Mouse (Mus musculus) brain, adult 2 months (tissue): ENCODE results near the gene Top2b.
A peak's percentile ranks its signal among the peaks of the same experiment; 100 is the strongest.

Experiments used
- DNase-seq: peaks from one replicate; pipeline ENCODE4 v3.0.0; 2011; ENCODE audit warnings: low read depth, low spot score

Gene Top2b

DNA sequence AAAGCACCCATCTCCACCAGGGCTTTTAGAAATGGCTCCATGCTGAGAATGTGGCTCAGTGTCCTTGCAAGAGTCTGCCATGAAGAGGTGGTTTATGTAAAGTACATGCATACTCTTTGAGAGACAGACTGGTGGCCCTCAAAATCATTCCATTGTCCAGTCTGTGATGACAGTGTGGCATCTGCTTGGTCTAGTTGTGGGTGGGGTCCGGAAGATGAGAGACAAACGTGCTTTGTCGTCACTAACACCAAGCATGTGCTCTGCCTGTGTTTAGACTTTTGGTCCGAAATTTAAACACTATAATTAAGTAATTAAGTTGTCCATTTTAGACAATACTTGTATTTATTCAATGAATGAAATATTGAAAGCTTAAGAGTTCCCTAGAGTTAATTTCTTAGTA is 49.2 kb downstream of the Top2b start:
- no peak for DNase-seq

DNA sequence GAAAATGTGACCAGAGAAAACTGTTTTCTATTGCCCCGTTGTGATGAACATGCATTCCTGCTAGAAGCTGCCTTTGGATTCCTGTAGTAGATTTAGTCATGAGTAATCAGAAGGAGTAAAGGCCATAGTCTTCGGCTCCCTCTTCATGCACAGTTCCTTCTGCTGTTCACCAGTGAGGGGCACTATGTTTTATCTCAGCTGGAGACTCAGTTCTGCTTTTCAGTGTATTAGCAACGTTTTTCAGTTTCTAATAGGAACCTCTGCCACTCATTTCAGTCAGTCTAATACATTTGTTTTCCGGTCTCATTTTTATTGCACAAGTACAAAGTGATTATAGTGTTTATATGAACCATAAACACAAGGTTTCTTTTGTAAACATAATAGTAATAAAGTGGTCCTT is 62.6 kb downstream of the Top2b start:
- DNase-seq: no peak

DNA sequence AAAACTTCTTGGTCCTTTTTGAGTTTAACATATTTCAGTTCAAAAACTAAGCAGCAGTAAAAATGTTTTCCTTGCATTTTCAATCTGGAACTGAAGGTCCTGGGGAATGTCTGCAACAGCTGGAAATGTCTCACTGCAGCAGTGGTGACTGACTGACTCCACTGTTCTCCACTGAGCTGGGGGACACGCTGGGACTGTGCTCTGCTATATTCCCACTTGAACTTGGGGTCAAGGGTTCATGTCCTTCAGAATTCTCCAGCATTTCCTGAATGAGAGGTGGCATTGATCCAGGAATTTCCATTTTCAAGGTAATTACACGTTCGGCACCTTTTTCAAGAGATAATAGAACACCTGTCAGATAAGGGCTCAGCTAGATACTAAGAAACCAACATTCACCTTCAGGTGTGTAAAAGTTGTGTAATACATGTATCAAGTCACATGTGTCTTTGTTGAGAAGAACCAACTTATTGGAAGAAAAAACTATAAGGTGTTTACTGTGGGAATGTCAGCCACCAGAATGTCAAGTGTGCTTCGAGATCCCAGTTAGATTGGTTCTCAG is 67.0 kb downstream of the Top2b start:
- no peak for DNase-seq

DNA sequence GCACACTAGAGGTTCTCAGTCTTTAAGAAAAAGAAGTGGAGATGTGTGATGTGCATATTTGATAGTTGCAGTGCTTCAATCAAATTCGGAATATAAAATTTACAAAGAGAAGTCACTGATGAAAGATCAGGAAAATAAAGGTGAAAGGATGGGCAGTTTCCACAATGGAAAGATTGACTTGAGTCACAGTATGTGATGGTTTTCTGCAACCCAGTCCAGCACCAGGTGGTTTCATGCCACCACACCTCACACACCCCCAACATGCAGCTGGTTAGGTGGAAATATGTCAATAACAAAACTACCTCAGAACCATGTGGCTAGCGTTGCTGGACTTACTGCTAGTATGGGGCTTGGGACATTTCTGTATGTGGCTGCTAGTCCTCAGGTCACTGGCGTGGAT is 67.6 kb downstream of the Top2b start:
- DNase-seq: peak; percentile 9

DNA sequence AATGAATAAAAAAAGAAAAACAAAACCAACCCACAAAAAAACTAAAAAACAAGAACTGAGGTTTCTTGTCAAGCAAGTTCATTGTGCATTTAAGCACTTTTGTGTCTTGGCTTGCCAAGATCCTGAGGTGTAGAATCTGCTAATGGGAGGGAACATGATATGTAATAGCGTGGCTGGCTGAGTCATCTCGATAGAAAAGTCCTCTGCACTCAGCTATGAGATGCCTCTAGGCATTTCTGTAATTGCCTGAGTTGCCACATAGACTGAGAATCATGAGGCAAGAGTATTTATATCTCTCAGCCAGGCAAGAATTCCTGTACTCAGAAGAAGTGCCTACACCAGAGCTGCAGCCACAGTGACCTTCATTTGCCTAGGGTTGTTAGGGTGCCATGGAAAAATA is 68.2 kb downstream of the Top2b start:
- DNase-seq: peak; percentile 90

DNA sequence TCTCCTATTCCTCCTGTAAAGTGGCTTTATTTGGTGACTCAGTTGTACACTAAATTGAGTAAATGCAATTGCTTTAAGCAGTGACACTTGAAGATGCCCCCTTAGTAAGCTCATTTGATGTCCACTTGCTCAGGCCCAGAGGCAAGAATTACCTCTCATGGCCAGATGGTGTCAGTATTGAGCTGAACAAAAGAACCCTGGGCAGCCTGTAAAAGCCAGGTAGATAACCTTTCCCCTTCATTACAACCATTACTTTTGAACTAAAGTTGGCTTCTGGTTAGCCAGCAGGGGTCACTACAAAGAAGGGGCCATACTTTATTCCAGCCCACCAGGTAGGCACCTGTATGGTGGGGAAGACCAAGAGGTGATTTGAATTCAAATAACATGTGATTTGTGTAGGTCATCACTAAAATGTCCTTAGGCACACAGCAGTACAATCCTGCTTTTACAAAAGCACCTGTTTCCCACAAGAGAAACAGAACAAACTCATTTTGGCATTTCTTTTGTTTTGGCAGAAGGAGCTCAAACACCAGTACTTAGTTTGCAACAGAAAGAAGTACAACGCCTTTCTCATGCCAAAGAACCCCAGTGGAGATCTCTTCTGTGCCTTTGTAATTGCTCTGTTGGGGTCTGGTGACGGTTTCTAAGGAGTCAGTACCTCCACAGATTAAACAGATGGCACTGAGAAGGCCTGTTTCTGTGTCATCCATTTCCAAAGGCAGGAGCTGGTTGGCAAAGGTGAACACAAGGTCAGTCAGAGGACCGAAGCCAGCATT is 69.6 kb downstream of the Top2b start:
- DNase-seq: peak; percentile 79

DNA sequence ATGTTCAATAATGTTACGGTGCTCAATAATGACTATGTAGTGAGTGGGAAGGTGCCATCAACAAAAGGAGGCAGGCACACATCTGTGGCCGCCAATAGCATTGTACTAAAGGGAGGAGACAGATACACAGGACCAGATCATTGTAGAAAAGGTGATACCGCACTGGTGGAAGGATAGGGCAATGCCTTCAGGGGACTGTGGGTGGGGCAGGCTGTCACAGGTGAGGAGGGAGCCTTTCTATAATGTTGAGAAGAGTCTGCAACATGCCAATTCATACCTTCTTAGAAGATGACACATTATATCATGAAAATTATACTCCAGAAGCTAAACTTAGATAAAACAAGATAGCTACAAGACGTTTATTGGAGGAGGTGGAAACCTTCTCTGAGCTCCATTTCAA is 72.4 kb downstream of the Top2b start:
- no peak for DNase-seq

DNA sequence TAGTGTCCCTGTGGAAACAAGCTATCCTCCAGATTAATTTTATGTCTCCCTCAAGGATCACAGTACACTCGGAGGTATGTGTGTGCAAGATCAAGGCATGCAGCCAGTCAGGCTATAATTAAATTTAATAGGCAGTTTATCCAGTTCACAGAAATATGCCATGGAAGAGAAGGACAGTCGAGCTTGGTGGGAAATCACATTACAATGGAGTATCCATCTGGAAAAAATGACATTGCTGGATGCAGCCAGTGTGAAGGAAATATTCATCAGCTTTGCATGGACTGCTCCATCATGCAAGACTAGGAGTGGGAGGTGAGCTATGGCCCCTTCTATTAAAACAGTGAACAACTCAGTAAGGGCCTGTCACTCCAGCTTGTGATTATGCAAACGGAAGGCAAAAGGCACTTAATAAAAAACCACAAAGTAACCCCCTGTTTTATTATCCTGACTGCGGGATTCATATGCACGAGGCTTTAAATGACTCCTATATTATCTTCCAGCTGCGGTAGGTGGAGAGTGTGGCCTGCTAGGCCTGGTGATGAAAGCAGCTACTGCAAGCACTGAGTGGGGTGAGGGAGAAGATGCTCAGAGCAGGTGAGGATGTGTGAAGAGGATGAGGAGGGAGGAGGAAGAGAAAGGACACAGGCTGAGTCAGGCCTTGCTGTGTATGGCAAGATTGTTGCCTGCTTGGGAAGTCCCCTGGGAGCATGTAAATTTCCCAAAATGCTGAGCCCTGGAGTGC is 74.6 kb downstream of the Top2b start:
- DNase-seq: no peak

DNA sequence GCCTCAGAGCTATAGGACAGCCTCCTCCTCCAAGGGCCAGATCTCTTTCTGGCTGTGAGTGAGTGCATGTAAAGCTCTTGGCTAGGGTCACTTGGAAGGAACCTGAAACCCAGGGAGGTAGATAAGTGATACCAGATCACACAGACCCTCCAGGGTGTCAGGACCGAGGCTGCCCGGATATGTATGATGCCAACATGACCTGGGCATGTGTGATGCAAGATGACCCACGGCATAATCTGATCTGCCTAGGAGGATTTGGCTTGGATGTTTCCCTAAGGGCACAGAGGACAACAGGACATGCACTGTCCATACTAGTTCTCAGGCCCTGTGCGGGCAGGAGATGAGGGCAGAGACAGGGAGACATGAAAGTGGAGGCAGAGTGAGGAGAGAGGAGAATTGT is 79.9 kb downstream of the Top2b start:
- no peak for DNase-seq

DNA sequence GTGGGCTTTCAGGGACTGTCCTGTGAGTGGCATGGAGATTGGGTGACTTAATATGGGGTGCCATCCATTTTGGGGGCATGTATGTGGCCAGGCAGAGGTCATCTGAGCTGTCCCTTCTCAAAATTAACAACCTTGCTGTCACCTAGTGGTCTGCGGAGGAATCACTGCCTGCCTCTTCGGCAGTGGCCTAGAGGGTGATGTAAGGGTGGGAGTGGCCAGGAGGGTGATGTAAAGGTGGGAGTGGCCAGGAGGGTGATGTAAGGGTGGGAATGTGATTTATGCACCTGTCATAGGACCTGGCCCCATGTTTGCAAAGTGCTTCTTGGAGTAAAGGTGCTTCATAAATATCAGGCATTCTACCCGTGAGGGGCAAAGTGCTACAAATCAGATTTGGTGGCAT is 82.6 kb downstream of the Top2b start:
- DNase-seq: peak; percentile 50

DNA sequence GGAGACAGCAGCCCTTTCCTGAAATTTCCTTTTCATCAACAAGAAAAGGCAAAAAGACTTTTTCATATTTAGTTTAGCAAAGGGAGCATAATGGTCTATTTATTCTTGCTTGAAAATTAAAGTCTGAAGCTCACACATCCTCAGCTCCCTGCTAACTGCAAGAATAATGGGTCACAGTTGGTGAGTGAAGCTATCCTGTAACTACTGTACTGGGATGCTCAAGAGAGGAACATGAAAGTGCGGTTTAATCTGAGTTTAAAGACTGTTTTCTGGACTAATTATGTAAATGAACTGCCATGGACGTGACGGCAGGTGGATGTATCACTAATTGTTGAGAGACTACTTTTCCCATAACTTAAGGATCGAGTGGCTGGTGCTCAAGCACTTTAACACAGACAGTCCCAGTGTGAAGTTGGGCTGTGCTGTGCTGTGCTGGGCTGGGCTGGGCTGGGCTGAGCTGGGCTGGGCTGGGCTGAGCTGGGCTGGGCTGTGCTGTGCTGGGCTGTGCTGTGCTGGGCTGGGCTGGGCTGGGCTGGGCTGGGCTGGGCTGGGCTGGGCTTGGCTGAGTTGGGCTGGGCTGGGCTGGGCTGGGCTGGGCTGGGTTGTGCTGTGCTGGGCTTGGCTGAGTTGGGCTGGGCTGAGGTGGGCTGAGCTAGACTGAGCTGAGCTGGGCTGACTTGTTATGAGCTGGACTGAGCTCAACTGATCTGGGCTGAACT is 83.4 kb downstream of the Top2b start:
- DNase-seq: no peak

DNA sequence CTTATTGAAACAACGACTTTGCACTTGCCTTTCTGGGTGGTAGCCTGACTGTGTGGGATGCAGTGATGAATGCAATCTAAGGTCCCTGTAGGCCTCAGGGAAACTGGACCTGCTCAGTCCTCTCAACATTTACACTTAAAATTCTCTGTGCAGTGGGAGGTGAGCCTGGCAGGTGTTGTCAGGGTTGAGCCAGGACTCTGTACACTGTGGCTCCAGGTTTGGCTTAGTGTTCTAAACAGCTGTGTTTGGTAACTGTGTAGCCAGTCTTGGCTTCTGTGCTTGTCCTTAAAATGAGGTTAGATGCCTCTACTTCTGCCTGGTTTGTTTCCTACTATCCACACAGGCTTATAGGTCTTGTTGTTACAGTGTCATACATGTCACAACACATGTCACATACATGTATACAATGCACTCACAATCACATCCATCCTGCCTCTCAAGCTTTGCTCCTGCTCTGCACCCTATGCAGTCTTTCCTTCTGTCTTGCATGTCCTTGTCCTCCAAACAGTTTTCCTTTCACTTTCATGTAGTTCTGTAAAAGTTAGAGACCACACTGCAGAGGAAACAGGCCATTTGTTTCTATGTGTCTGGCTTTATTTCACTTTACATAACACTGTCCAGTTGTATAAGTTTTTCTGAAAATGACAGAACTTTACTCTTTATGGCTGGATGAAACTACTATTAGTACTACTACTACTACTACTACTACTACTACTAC is 113.8 kb downstream of the Top2b start:
- no peak for DNase-seq

DNA sequence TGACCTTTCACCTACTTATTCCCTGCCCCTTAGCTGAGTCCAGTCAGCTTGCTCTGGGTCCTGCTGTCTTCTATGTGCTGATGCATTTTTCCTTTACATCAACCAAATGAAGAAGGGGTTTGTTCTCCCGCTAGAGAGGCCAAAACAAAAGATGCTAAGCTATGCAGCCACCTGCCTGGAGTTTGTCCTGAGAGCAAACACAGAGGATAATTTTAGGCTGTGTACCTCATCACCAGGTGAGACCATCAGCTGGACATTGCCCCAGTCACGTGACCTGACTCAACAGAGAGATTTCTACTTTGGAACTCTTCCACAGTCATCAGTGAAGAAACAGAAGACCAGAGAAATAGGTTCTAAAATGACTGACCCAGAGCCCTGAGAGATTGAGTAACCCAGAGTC is 114.5 kb downstream of the Top2b start:
- no peak for DNase-seq

DNA sequence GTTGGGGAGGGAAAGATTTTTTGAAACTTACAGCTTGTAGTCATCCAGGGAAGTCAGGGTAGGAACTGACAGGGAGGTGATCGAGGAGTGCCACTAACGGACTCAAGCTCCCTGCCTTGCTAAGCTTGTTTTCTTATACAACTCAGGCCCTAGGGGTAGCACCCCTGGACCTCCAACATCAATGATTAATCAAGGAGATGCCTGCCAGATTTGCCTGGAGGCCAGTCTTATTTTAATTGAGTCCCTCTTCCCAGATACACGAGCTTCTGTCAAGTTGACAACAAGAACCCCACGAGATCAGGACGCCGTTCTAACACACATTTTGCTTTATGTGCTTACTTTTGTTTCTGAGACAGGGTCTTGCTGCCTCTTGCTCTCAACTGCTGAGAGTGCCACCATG is 115.6 kb downstream of the Top2b start:
- no peak for DNase-seq

DNA sequence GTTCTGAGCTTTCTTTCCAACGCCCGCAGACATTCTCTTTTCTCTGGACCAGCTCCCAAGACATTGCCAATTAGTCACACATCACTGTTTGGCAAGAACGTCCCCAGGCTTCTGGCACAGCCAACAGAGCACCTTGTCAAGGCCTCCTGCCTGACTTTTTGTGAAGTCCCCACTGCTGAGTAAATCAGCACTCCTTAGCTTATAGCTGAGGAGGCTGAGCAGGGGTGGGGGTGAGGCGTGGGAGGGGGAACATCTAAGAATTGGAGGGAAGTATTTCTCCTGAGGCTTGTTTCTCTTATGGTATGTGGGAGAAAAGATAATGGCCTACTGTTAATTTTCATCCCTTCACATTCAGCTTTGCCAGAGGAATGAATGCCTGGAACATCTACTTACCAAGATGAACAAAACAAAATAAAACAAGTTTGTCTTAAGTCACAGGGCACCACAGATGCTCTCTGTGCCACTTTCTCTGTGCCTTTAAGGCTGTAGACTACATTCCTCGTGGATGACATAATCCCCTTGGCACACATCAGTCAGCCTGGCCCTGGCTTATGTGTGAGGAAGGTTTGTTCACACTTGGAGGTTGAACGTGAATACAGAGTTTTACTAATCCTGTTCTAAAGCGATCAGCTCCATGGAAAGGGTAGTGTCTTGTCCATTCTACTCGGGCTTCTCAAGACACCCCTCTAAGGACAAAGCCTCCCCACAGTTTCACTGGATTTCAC is 118.8 kb downstream of the Top2b start:
- peak; percentile 71 for DNase-seq
